Mouse (Mus musculus) embryo, embryonic 11.5 days (tissue): Measurements from ENCODE around the gene Stk17b.
"Not testable (repeated sequence)": the region's sequence is repeated elsewhere in the genome, so short reads cannot be mapped to it uniquely, and the experiment has no call there.

ENCODE experiments used
- DNase-seq: peaks from one replicate; pipeline ENCODE4 v3.0.0-alpha.2; 2012; ENCODE audit warnings: low read depth, low spot score

Gene Stk17b

DNA sequence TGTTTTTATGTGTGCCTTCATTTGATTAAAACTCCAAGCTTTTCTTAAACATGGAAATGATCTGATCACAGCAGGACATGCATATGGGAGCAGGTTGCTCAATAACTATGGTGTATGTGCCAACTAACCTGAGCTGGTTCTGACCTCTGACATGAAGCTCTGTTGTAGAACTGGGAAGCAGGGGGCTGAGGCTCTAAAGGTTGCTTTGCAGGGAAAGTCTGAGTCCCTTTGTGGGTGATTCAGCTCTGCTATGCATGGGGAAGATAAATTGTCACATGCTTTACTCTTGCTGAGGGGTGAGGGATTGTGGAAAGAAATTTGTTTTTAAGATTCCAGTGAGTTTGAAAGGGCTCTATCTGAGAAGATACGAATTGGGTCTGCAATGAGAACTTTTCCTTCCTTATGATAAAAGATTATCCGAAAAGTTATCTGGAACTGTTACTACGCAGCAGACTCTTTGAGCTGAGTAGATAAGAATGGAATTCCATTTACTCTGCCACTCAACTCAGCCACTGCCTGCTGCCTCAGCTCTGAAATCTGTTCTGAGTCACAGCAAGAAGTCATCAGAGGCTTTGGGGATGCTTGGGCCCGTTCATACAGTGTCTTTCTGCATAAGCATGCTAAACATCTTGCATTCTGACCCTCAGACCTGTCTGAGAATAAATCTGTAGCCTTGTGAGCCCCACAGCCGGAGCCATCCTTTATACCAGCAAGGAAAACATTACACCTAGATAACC lies 56.4 kb downstream of the Stk17b start:
- DNase-seq: no peak

GRCm38 (mm10) chr1:53726883-53727282 lies 58.1 kb downstream of the Stk17b start:
- DNase-seq: no peak

GRCm38 (mm10) chr1:53721353-53721752 lies 63.7 kb downstream of the Stk17b start:
- no peak for DNase-seq

GRCm38 (mm10) chr1:53720601-53721351 lies 64.2 kb downstream of the Stk17b start:
- no peak for DNase-seq

DNA sequence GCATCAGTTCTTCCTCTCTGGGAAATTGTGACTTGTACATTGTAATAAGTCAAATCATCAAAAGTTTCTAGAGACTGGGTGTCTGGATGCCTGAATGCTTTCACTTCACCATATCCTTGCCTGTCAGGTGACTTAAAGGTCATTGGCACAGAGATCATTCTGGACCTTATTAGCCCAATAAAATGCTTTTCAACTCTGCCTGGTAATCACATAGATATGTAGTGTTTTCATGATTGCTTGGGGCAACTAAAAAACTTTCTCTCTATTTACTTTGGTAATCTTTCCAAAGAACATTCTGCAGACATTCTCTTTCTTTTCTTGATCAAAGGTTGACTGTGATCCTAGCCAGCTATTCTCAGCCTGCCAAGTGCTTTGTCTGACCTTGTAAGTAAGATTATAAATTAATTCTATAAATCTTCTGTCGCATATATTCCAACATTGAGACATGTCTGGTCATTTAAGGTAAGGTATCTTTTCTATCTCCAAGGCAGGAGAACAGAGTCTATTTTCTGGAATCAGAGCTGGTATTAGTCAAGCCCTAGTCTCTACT lies 69.0 kb downstream of the Stk17b start:
- no peak for DNase-seq

DNA sequence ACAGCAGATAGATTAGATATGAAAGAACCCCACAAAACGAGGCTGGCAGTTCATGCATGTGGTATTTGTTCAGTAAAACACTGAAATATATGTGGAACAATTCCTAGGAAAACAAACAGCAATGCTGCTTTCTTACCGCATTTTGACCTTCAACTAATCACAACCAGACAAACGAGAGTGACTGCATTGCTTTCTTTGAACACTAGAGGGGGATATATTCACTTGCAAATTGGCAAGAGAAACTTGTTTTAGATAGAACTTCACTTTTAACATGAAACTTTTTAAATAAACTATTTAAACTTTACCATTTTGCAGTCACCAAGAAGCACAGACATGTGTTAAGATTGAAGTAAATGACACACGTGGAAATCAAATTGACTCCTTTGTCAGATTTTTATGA lies 69.6 kb downstream of the Stk17b start:
- peak; percentile 55 for DNase-seq

- DNase-seq: not testable (repeated sequence)
Observed at GRCm38 (mm10) chr1:53713383-53713782, 71.6 kb downstream of the Stk17b start.

GRCm38 (mm10) chr1:53711069-53711468 lies 74.0 kb downstream of the Stk17b start:
- DNase-seq: no peak

GRCm38 (mm10) chr1:53709602-53710001 lies 75.4 kb downstream of the Stk17b start:
- DNase-seq: not testable (repeated sequence)

GRCm38 (mm10) chr1:53706431-53707361 lies 78.3 kb downstream of the Stk17b start, which contains the start of gene Dnah7a:
Gene Dnah7a, minus strand, starts transcription at chr1:53706784.
- DNase-seq: peak; percentile 68
